Mouse (Mus musculus) CH12.LX (cell line): Measurements from ENCODE around the gene Zfp882.

Experiments used
- CTCF ChIP-seq, 2 experiments: IDR thresholded peaks in 1 of 2; conservative IDR thresholded peaks in 1 of 2; 2 replicates each; pipeline ENCODE4 v1.5.1; 2011 to 2012; ENCODE audit warnings: low read depth in 2 of 2, low read length in 2 of 2, improper control_type of control experiment in 1 of 2, inconsistent platforms in 1 of 2, mild to moderate bottlenecking in 1 of 2, moderate library complexity in 1 of 2
- EP300 ChIP-seq: IDR thresholded peaks from 2 replicates; pipeline ENCODE4 v1.6.1; 2011; ENCODE audit warnings: low read length, improper control_type of control experiment
- GABPA ChIP-seq: IDR thresholded peaks from 2 replicates; pipeline ENCODE4 v1.6.1; 2012; ENCODE audit warnings: low read depth, low read length, improper control_type of control experiment, inconsistent platforms; ENCODE audit not compliant: insufficient replicate concordance
- HCFC1 ChIP-seq: IDR thresholded peaks from 2 replicates; pipeline ENCODE4 v1.6.1; 2012; ENCODE audit warnings: low read depth, mild to moderate bottlenecking, inconsistent platforms, low read length, improper control_type of control experiment
- MAFK ChIP-seq: IDR thresholded peaks from 2 replicates; pipeline ENCODE4 v1.6.1; 2011; ENCODE audit warnings: low read length, improper control_type of control experiment; ENCODE audit not compliant: insufficient replicate concordance
- MAX ChIP-seq: IDR thresholded peaks from 2 replicates; pipeline ENCODE4 v1.6.1; 2011; ENCODE audit warnings: low read length, improper control_type of control experiment
- MXI1 ChIP-seq: IDR thresholded peaks from 2 replicates; pipeline ENCODE4 v1.6.1; 2011; ENCODE audit warnings: mild to moderate bottlenecking, low read depth, low read length, improper control_type of control experiment
- NELFE ChIP-seq: IDR thresholded peaks from 2 replicates; pipeline ENCODE4 v1.6.1; 2011; ENCODE audit warnings: low read depth, low read length, improper control_type of control experiment
- NRF1 ChIP-seq: IDR thresholded peaks from 2 replicates; pipeline ENCODE4 v1.6.1; 2014; ENCODE audit warnings: low read depth, mild to moderate bottlenecking, inconsistent platforms, low read length, improper control_type of control experiment, moderate library complexity
- POLR2A ChIP-seq: IDR thresholded peaks from 2 replicates; pipeline ENCODE4 v1.6.1; 2011; ENCODE audit warnings: low read depth, mild to moderate bottlenecking, improper control_type of control experiment, low read length
- TCF12 ChIP-seq: IDR thresholded peaks from 2 replicates; pipeline ENCODE4 v1.6.1; 2014; ENCODE audit warnings: low read depth, mild to moderate bottlenecking, inconsistent platforms, low read length, improper control_type of control experiment
- UBTF ChIP-seq: IDR thresholded peaks from 2 replicates; pipeline ENCODE4 v1.6.1; 2012; ENCODE audit warnings: low read depth, mild to moderate bottlenecking, inconsistent platforms, low read length, improper control_type of control experiment, moderate library complexity
- USF1 ChIP-seq: IDR thresholded peaks from 2 replicates; pipeline ENCODE4 v1.6.1; 2014; ENCODE audit warnings: low read depth, mild to moderate bottlenecking, inconsistent platforms, low read length, improper control_type of control experiment
- ZNF384 ChIP-seq: IDR thresholded peaks from 2 replicates; pipeline ENCODE4 v1.6.1; 2012; ENCODE audit warnings: low read depth, low read length, improper control_type of control experiment, inconsistent platforms

- TF ChIP-seq CTCF (conservative IDR thresholded peaks at IDR 0.05 in 1 of 2, IDR thresholded peaks at IDR 0.05 in 1 of 2; ENCODE audit: low read depth in 2 of 2, low read length in 2 of 2), result no peak
- no peak for TF ChIP-seq EP300
- no peak for TF ChIP-seq POLR2A
- TF ChIP-seq NELFE, result no peak
- TF ChIP-seq GABPA, result no peak
- TF ChIP-seq UBTF, result no peak
- TF ChIP-seq ZNF384, result no peak
- TF ChIP-seq TCF12, result no peak
- no peak for TF ChIP-seq USF1
- TF ChIP-seq MXI1, result no peak
- no peak for TF ChIP-seq HCFC1
- no peak for TF ChIP-seq MAX
- TF ChIP-seq NRF1, result no peak
- TF ChIP-seq MAFK, result no peak
These were observed 33.4 kb downstream of the Zfp882 start for GRCm38 (mm10) chr8:71941776-71942175.
